Mouse (Mus musculus) cerebellum, adult 9-11 months (tissue): ENCODE results near the gene Adh4.
"Not testable (repeated sequence)": the region's sequence is repeated elsewhere in the genome, so short reads cannot be mapped to it uniquely, and the experiment has no call there.

ENCODE experiments used
- DNase-seq: peaks from one replicate; pipeline ENCODE4 v3.0.0; 2022

Gene Adh4

DNA sequence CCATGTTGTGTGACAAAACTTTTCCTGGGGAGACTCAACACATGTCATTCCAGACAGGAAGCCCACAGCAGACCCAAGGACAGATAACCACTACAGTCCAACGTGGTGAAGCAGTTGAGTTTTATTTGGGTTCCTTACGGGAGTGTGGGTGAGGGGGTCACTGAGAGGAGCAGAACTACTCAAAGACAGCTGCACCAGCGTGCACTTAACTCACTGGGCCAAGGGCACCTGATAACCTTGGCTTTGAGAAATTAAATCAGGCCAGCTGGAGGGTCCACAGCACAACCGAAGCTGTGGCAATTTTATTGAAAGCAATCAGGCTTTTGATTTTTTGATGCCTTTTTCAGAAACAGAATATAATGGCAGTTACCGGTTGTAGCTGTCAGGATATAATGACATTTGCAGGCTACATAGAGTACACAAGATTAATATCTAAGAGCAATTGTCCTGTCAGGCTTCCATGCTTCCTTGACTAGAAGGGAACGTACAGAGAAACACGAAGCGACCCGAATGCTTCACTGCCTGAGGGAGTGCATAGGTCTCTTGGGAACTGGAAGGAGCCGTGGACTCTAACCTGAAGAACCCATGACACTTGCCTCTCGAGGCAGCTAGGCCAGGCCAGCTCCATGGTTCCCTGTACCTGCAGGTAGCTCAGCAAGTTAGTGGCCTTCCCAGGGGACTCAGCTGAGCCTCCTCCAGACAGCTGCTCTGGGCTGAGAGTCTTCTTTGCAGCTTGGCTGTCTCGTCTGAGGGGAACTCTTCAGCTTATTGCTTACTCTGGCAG is 33.0 kb downstream of the Adh4 start:
- DNase-seq = no peak

DNA sequence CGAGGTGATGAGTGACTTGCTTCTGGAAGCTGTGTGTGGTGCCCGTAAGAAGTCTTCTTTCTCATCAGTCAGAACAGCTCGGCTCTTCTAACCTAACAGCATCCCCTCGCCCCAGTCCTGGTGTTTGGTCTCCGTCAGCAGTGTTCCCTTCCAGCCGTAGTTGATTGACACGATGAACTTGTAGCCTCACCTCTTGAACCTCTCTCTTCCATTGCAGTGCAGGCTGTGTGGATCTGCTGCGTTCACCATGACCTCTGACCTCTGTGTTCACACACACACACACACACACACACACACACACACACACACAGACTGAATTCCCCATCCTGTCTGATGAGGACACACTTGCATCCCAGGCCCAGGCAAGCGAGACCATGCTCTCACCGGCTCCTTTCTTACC is 36.9 kb downstream of the Adh4 start:
- no peak for DNase-seq

DNA sequence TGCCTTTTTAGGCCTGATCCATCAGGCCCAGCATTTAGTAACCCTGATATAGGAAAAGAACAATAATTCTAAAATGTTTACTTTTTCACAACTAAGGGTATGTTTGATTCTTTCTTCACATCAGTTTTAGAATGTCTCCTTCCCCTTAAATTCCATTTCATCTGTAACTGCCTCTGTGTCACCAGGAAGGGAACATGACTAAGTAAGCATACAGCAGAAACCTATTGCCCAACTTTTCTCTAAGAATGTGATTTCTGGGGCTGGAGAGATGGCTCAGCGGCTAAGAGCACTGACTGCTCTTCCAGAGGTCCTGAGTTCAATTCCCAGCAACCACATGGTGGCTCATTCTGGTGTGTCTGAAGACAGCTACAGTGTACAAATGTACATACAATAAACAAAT is 39.0 kb downstream of the Adh4 start:
- DNase-seq = no peak

DNA sequence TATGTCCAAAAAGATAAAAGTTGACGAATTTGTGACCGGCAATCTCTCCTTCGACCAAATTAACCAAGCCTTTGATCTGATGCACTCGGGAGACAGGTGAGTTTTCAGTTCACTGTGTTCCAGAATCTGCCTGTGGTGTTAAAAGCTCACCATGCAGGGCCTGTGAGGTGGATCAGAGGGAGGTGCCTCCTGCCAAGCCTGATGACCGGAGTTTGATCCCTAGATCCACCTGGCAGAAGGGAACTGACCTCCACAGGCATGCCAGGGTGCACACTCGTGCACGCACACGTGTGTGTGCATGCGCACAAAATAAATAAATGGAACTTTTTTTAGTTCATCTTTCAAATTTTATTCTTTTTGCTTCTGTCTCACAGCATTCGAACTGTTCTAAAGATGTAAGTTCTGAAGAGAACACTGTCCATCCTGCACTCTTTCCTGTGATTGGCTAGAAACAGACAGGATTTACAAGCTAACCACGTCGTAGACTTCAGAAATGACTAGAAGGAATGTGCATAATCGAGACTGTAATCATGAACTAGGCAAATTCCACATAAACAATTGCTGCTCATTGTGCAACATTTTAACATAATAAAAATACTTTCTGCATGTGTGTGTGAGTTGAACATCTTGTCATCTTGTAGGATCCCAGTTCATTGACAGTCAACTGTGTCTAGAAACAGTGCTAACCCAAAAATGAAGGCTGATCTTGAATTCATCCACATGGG is 39.6 kb downstream of the Adh4 start:
- DNase-seq = no peak

DNA sequence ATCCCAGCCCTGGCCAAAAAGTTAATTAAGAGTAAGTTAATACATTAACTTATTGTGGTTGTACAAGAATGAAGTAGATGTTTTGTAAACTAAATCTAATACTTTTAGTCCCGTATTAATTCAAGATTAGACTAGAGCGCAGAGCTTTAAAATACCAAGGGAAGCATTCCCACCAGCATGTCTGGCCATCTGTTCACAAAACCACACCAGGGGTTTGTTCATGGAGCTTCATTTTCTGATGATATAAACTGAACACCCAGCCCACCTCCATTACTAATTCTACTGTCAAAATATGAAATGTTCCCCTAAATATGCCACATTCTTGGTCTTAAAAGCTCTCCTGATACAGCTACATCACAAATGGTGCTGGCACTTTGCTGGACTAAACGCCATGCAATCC is 43.2 kb downstream of the Adh4 start:
- DNase-seq = no peak

DNA sequence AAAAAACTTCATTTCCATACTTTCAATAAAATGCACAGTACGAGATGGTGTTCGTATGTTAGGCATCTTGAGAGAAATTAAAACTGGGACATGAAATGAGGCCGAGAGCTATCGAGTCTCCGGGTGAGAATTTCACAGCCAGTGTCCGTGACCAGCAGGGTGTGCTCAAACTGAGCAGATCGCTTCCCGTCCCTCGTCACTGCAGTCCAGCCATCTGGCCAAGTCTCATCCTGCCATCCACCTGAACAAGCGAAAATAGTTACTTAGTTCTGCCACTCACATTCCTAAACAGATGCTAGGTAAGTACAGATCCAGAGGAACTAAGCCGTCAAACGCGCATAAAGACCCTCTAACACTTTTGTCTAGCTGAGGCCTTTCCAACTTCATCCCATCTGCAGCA is 45.0 kb downstream of the Adh4 start:
- DNase-seq = peak; percentile 72

DNA sequence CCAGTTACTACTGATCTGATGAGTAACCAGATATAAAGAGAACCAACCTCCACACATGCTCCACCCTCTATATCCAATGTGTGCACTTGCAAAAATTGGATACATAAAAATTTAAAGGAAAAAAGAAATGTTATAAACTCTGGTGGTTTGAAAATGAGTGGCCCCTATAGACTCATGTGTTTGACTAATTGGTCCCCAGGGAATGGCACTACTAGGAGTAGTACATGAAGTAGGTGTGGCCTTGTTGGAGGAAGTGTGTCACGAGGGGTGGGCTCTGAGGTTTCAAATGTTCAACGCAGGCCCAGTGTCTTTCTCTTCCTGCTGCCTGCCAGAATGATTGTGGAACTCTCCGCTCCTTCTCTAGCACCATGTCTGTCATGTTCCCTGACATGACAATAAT is 46.6 kb downstream of the Adh4 start:
- DNase-seq = no peak

DNA sequence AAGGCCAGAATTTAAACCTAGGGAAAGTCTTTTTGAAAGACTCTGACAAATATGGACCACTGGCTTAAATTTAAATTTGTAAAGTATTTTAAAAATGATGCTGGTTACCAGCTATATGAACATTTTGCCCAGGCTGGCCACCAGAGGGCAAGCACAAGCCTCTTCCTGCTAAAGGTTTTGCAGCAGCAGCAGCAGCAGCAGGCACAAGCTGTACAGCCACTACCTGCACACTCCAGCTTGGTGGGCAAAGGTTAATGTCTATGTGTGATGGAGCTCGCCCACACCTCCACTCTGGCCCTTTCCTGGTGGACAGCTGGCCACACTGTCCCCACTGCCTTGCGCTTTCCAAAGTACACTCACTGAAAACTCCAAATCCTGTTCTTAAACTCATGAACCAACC is 47.9 kb downstream of the Adh4 start:
- no peak for DNase-seq

DNA sequence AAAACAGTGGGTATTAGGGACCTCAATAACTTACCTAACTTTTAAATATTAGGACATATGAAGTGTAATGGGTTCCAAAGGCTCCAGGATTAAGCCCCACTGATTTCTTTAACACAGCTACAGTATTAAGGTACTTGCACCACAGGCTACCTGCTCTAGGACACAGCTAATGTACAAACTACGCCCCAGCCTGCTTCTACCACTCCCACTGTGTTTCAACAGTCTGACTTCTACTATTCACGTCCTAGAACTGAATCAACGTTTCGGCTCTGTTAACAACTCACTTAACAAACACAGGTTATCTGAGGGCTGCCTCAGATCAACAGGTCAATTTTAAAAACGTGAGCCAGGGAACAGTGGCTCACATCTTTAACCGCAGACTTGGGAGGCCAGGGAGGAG is 48.5 kb downstream of the Adh4 start:
- DNase-seq = no peak

DNA sequence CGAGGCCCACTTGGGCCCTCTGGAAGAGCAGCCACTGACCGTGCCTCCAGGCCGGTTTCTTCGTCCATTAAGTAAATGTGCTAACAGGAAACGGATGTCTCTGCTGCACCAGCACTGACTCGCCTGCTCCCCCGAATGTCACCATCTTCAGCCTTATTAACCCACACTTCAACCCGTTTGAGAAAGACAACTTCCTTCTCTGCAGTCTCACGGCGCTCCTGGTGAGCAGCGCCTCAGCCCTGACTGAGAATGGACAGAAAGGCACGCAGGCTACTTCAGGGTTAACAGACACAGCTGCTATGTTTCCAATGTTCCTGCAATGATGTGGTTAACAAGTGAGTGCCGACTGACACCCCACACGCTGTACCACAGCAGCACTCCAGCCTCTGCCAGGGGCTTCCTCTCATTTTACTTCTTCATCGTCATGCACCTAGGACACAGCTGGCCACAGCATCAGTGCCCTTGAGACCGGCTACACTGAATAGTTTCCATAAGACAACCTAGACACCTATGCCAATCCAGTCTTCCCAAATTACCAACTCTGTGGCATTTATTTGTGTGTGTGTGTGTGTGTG is 49.4 kb downstream of the Adh4 start:
- DNase-seq = no peak

DNA sequence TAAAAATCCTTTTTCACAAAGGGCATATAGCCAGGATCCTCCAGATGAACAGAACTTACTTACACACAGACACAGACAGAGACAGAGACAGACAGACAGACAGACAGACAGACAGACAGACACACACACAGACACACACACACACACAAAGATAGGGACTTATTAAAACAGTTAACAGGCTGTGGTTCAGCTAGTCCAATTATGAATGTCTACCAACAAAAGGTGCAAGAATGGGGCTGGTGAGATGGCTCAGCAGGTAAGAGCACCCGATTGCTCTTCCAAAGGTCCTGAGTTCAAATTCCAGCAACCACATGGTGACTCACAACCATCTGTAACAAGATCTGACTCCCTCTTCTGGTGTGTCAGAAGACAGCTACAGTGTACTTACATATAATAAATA is 51.4 kb downstream of the Adh4 start:
- DNase-seq = not testable (repeated sequence)

DNA sequence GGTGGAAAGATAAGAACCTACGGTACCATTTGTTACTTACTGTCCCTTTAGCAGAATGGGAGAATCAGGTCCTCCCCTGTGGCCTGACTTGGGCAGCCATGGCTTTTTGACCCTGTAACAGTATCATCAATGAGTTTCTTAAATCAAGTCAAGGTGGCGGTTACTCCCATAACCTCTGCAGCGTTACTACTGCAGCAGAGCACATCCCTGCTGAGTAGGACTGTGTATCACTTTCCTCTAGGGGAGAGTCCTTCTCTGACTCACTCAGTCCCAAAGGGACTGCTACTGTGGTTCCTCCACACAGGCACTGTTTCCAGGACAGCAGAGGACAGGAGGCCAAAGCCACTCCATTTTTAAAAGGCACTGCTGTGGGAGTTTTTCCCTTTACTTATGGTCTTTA is 55.8 kb downstream of the Adh4 start:
- no peak for DNase-seq

DNA sequence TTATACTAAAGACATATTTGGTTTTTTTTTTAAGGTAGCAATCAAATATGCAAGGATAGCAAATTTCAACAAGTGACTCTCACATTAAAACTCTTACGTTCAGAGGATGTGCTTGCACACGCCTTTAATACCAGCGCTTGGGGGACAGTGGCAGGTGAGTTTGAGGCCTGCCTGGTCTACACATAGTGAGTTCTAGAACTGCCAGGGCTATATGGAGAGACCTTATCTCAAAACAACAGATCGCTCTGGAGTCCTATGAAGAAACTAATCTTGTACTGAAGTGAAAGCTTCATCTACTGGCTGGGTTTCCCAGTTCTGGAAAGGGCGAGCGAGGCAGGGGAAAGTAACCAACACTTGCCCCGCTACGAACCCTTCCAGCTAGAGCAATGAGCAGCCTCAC is 64.2 kb downstream of the Adh4 start:
- DNase-seq = no peak
